Mouse (Mus musculus) stomach, postnatal 0 days (tissue): ENCODE results near the gene Osmr.

Experiments
- CTCF ChIP-seq: IDR thresholded peaks from 2 replicates; pipeline ENCODE4 v1.5.1; 2016; ENCODE audit warnings: antibody characterized with exemption, low read depth, mild to moderate bottlenecking, moderate library complexity
- EP300 ChIP-seq: optimal IDR thresholded peaks from 2 replicates; pipeline ENCODE3; 2016; ENCODE audit warnings: antibody characterized with exemption

DNA sequence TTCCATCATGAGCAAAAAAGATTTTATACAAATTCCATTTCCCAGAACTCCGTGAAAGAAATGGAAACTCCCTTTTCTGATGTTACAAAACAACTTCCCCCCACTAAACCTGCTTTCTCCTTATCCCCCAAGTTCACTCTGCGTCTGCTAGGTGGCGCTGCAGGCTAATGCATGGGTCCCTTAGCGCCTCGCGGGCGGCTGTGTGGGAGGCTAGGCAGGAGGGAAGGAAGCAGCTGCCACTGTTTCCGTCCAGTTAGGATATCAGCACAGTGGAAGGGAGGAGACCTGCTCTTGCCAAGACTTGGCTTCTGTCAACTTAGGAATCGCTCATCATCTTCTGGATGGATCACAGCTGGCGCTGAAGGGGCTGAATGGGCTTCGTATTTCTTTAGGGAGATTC is 34.9 kb upstream of the Osmr start:
- TF ChIP-seq CTCF: peak; percentile 99
- peak; percentile 38 for TF ChIP-seq EP300
